35 mouse cellular contexts compared by ENCODE assay signal in the genomic region with DNA sequence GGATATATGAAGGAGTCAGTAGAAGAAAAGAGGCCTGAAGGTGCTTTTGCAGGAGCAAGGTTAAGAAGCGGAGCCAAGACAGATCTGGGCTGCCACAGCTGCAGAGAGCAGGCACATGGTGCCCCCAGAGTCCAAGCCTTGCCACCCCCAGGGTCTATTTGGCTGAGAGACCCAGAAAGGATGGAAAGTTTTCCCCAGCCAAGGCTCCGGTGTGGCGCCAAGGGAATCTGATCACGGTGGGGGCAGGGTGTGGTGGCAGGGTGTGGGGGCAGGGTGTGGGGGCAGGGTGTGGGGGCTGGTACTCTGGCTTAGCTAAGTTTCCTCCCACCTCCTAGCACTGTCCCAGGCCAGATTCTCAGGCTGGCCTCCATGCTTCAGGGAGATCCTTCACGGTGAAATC. TPM values are rescaled to one million over a fixed set of nuclear protein-coding genes. Genes with fewer than 3 reads are reported as not detected.
DNase-seq lines count a peak whose midpoint lies in the region; ATAC-seq and TF ChIP-seq lines count a peak whose summit lies in the region.
"Had no signal": no experiment of that assay in that cellular context is flagged by ENCODE, and none has a peak within 500 bp of the region (broad histone marks: within the 10 kb centered on the region; RNA-seq: fewer than 3 reads in every experiment).

No protein-coding gene starts in this region.

- no peak overlapping the region for H3K4me3 ChIP-seq in heart, embryonic 12.5 days
- no peak overlapping the region for H3K4me3 ChIP-seq in heart, adult 2 months
- H3K4me3 ChIP-seq: erythroblast, embryonic 14.5 days; hindbrain, embryonic 13.5 days; stomach, embryonic 15.5 days had no signal

- H3K79me2 ChIP-seq in heart, adult 2 months (replicated peaks; ENCODE audit: control insufficient read depth, insufficient read depth, low read length) = no peaks in the 10 kb centered on the region

- TF ChIP-seq CTCF in heart, adult 2 months (IDR thresholded peaks at IDR 0.05) = no peak

- no peak overlapping the region for H3K9ac ChIP-seq in heart, embryonic 12.5 days
- no peak overlapping the region for H3K9ac ChIP-seq in heart, adult 2 months (ENCODE audit: low read depth, low read length)
- H3K9ac ChIP-seq: hindbrain, embryonic 13.5 days; liver, embryonic 14.5 days; stomach, embryonic 15.5 days had no signal

- H3K4me1 ChIP-seq in heart, embryonic 12.5 days (replicated peaks) = peaks cover 40% of the 10 kb centered on the region
- peaks cover 5% of the 10 kb centered on the region for H3K4me1 ChIP-seq in heart, adult 2 months (ENCODE audit: control insufficient read depth, insufficient read depth, low read length)

- intact Hi-C loops in heart, adult 2 months (cut with DNase I) = no loop called here
- intact Hi-C loops in heart, postnatal 36 days (cut with DNase I) = loop anchor here (2.0 kb wide), 1 partner anchor 64 kb away; no protein-coding TSS in a partner anchor
- intact Hi-C loops in gastrocnemius, postnatal 14 days (cut with DNase I; ENCODE audit: low total_unique reads) = no loop called here

- no peaks in the 10 kb centered on the region for H3K36me3 ChIP-seq in heart, embryonic 12.5 days
- H3K36me3 ChIP-seq in heart, adult 2 months (ENCODE audit: control insufficient read depth, insufficient read depth, low read length) = no peaks in the 10 kb centered on the region
- H3K36me3 ChIP-seq: hindbrain, embryonic 13.5 days; stomach, embryonic 15.5 days had no signal

- DNase-seq in heart, adult 2 months = no peak
- DNase-seq in heart, postnatal 4 days = peak; percentile 25
- DNase-seq in heart, postnatal 36 days = no peak
- DNase-seq in gastrocnemius, postnatal 14 days = peak; percentile 56
- DNase-seq in cerebellum, adult 11 months = no peak
- no peak for DNase-seq in embryo, embryonic 9.5 days (ENCODE audit: extremely low spot score)
- DNase-seq: adrenal gland, postnatal 36 days; cerebellum, adult 8-10 months; cerebellum, postnatal 25 days; kidney, postnatal 14 days; layer of hippocampus, adult 9-11 months; liver; lung, adult 2 months; lung, postnatal 10 days; midbrain, embryonic 14.5 days; retina, postnatal 1 day; right cerebral cortex, postnatal 14 days had no signal

- H3K27ac ChIP-seq in heart, embryonic 12.5 days (ENCODE audit: poor library complexity, severe bottlenecking) = no peak overlapping the region
- H3K27ac ChIP-seq in heart, adult 2 months = no peak overlapping the region; the same call in 1 of the 2 replicates
- H3K27ac ChIP-seq: hindbrain, embryonic 13.5 days; liver, embryonic 14.5 days; stomach, embryonic 15.5 days had no signal

- H3K9me3 ChIP-seq in heart, embryonic 12.5 days (replicated peaks) = no peaks in the 10 kb centered on the region
- H3K9me3 ChIP-seq: hindbrain, embryonic 13.5 days; stomach, embryonic 15.5 days had no signal

- ATAC-seq in heart, embryonic 12.5 days (ENCODE audit: insufficient number of reproducible peaks, low FRiP score) = no peak
- ATAC-seq: forebrain, embryonic 16.5 days had no signal

- TF ChIP-seq EP300 in heart, adult 2 months (IDR thresholded peaks at IDR 0.05; ENCODE audit: insufficient read depth, low read depth, low read length) = no peak

- TF ChIP-seq POLR2A in heart, adult 2 months (IDR thresholded peaks at IDR 0.05; ENCODE audit: insufficient read depth, low read depth, low read length) = no peak

- no peaks in the 10 kb centered on the region for H3K27me3 ChIP-seq in heart, embryonic 12.5 days (replicated peaks)
- H3K27me3 ChIP-seq in heart, adult 2 months (ENCODE audit: control insufficient read depth, insufficient read depth, low read length) = no peaks in the 10 kb centered on the region
- H3K27me3 ChIP-seq: hindbrain, embryonic 13.5 days; stomach, embryonic 15.5 days had no signal

- 23% methylated on average over 5 of the region's 5 CpGs for WGBS in heart, embryonic 12.5 days
- WGBS in heart, adult 2 months = 26% methylated on average over 5 of the region's 5 CpGs

- peak overlapping the region; percentile 36; the same call in 1 of the 2 replicates for H3K4me2 ChIP-seq in heart, embryonic 12.5 days
- H3K4me2 ChIP-seq: hindbrain, embryonic 13.5 days; stomach, embryonic 15.5 days had no signal

RNA-seq across cellular contexts. Expression of a gene that starts 14.0 kb away (rescaled TPM):
- polyA plus RNA-seq in heart, embryonic 12.5 days (2016; fragmentation: Nextera tagmentation; extraction: Ambion mirVana) = 0.83 and 0.95 TPM in 2 replicates
- 1 to 10 TPM; 1.7 to 3.0 TPM for total RNA-seq in heart, adult 2 months (2021)
- 3.4 and 10.1 TPM in 2 replicates for polyA plus RNA-seq in heart, adult 2 months (2012; rRNA removed)
- total RNA-seq in heart, postnatal 4 days (2021) = 1 to 10 TPM; 1.2 to 2.1 TPM
- 1 to 10 TPM; 1.9 to 3.0 TPM for total RNA-seq in heart, postnatal 36 days (2021)
- 1 to 10 TPM; 1.0 to 1.1 TPM for total RNA-seq in gastrocnemius, postnatal 14 days (2021)

RNA-seq across cellular contexts. Expression of a gene that starts 24.6 kb away (rescaled TPM):
- 0.08 and 0.13 TPM in 2 replicates for polyA plus RNA-seq in heart, embryonic 12.5 days (2016; fragmentation: Nextera tagmentation; extraction: Ambion mirVana)
- total RNA-seq in heart, adult 2 months (2021) = 10 to 100 TPM; 22.1 to 22.8 TPM
- polyA plus RNA-seq in heart, adult 2 months (2012; rRNA removed) = 11.9 and 20.7 TPM in 2 replicates
- 1 to 10 TPM; 2.5 to 3.5 TPM for total RNA-seq in heart, postnatal 4 days (2021)
- total RNA-seq in heart, postnatal 36 days (2021) = 10 to 100 TPM; 14.7 to 19.0 TPM
- 100 to 1,000 TPM; 178 to 181 TPM for total RNA-seq in gastrocnemius, postnatal 14 days (2021)
- polyA plus RNA-seq: erythroblast, embryonic 14.5 days; forebrain, embryonic 11.5 days; intestine, embryonic 16.5 days; midbrain, embryonic 14.5 days; neural tube, embryonic 14.5 days had no signal

RNA-seq across cellular contexts. Expression of a gene that starts 26.9 kb away (rescaled TPM):
- polyA plus RNA-seq in heart, embryonic 12.5 days (2016; fragmentation: Nextera tagmentation; extraction: Ambion mirVana) = not detected in 2 replicates
- not detected for total RNA-seq in heart, adult 2 months (2021)
- polyA plus RNA-seq in heart, adult 2 months (2012; rRNA removed) = not detected in 2 replicates
- total RNA-seq in heart, postnatal 4 days (2021) = not detected
- not detected for total RNA-seq in heart, postnatal 36 days (2021)
- total RNA-seq in gastrocnemius, postnatal 14 days (2021) = not detected
- total RNA-seq: adrenal gland, adult 18-20 months; adrenal gland, postnatal 36 days; heart, postnatal 10 days; left cerebral cortex, postnatal 10 days; monocyte, adult 5-6 weeks had no signal
- polyA plus RNA-seq: brain, embryonic 14.5 days; embryonic facial prominence, embryonic 14.5 days; erythroblast, embryonic 14.5 days; forebrain, embryonic 11.5 days; forebrain, embryonic 16.5 days; gonadal fat pad, adult 2 months; hindbrain, embryonic 13.5 days; intestine, embryonic 16.5 days; kidney, embryonic 14.5 days; limb, embryonic 11.5 days; liver, embryonic 14.5 days; midbrain, embryonic 14.5 days; neural tube, embryonic 14.5 days; stomach, embryonic 15.5 days had no signal

RNA-seq across cellular contexts. Expression of a gene that starts 36.8 kb away (rescaled TPM):
- 0.28 TPM in 1 of 2 replicates, not detected in the other for polyA plus RNA-seq in heart, embryonic 12.5 days (2016; fragmentation: Nextera tagmentation; extraction: Ambion mirVana)
- under 1 TPM; 0.37 to 0.48 TPM for total RNA-seq in heart, adult 2 months (2021)
- 7.9 and 10.4 TPM in 2 replicates for polyA plus RNA-seq in heart, adult 2 months (2012; rRNA removed)
- total RNA-seq in heart, postnatal 4 days (2021) = under 1 TPM; 0.41 to 0.52 TPM
- under 1 TPM; 0.81 to 0.92 TPM for total RNA-seq in heart, postnatal 36 days (2021)
- 10 to 100 TPM; 11.8 to 13.1 TPM for total RNA-seq in gastrocnemius, postnatal 14 days (2021)
- total RNA-seq: adrenal gland, adult 18-20 months; adrenal gland, postnatal 36 days; left cerebral cortex, postnatal 10 days; monocyte, adult 5-6 weeks had no signal
- polyA plus RNA-seq: brain, embryonic 14.5 days; erythroblast, embryonic 14.5 days; forebrain, embryonic 11.5 days; forebrain, embryonic 16.5 days; hindbrain, embryonic 13.5 days; limb, embryonic 11.5 days; liver, embryonic 14.5 days; midbrain, embryonic 14.5 days; neural tube, embryonic 14.5 days had no signal

RNA-seq across cellular contexts. Expression of a gene that starts 52.0 kb away (rescaled TPM):
- 0.05 and 0.06 TPM in 2 replicates for polyA plus RNA-seq in heart, embryonic 12.5 days (2016; fragmentation: Nextera tagmentation; extraction: Ambion mirVana)
- total RNA-seq in heart, adult 2 months (2021) = not detected
- 0.10 TPM in 1 of 2 replicates, not detected in the other for polyA plus RNA-seq in heart, adult 2 months (2012; rRNA removed)
- not detected for total RNA-seq in heart, postnatal 4 days (2021)
- total RNA-seq in heart, postnatal 36 days (2021) = not detected
- total RNA-seq in gastrocnemius, postnatal 14 days (2021) = under 1 TPM; 0.07 to 0.12 TPM
- total RNA-seq: monocyte, adult 5-6 weeks had no signal
- polyA plus RNA-seq: erythroblast, embryonic 14.5 days; neural tube, embryonic 14.5 days had no signal

Comparison
In these comparisons a context has a peak if more than half of its experiments do, and no peak if none do; other contexts are left out.
1. DNase-seq: peak in heart, postnatal 4 days (single experiment) and gastrocnemius, postnatal 14 days (single experiment); none in heart, adult 2 months (0 of 2), heart, postnatal 36 days (0 of 2), cerebellum, adult 11 months (single experiment) and embryo, embryonic 9.5 days (single experiment).
2. RNA of a gene that starts 24.6 kb away (total RNA-seq): 178 to 181 TPM in gastrocnemius, postnatal 14 days; 22.1 to 22.8 TPM in heart, adult 2 months, 14.7 to 19.0 TPM in heart, postnatal 36 days and 2.5 to 3.5 TPM in heart, postnatal 4 days; every median in the first group is over 4 times any median in the second.